Mouse (Mus musculus): ENCODE data around the gene Ssh3.

DNA sequence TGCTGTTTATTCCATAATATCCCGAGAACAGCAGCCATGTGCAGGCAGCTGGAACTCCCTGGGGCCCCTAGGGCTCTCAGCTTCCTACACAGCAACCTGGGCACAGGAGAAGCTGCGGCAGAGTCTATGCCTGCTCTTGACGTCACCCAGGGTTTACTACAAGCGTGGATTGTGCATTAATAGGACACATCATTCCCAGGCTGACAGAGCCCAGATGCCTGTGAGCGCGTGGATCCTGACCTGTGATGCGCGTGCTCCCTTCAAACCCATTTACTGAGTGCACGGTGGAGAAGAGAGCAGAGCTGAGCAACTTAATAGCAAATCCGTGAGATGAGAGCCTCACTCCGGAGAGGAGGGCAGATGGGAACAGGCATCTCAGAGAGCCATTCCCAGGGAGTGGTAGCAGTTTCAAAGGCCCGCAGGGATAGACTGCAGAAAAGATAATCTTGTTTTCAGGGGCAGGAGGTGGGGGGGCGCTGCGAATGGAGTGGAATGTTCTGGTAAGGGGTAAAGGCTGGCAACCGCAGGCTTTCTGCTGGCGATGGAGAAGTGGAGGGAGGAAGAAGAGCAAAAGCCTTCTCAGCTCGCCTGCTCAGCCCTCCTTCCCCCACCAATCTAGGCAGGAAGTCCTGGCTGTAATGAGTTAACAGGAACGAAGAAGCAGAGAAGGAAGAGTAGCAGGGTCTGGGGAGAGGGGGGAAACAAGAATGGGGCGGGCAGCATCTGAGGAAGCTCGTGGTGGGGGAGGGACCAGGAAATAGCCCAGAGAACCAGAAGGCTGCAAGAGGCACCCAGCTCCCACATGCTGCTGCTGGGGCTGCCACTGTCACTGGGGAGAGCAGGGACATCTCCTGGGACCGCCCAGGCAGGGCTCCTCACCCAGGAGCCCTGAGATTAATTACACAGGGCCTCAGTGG is 33.0 kb upstream of the Ssh3 start:
- TF ChIP-seq CTCF (IDR thresholded peaks at IDR 0.05; ENCODE audit: low read depth) (no peak), EP300 (IDR thresholded peaks at IDR 0.05; ENCODE audit: low read depth) (no peak; the same call in 1 of the 2 replicates)

Data from heart, postnatal 0 days (tissue).